Mouse (Mus musculus): ENCODE measurements around the gene Rab21. TPM values are rescaled to one million over a fixed set of nuclear protein-coding genes. Genes with fewer than 3 reads are reported as not detected.
A peak's percentile ranks its signal among the peaks of the same experiment; 100 is the strongest.

Gene Rab21
- total RNA-seq, 2 experiments from 2014 or later: 47.1 to 66.2 TPM

GRCm38 (mm10) chr10:115316313-115316712 lies 919 bp upstream of the Rab21 start:
- peak overlapping the region; percentile 97 for H3K4me3 ChIP-seq
- DNase-seq: no peak
- H3K27ac ChIP-seq: peak overlapping the region; percentile 94
- intact Hi-C loops (cut with DNase I): loop anchor here (5.0 to 10.0 kb wide), 2 partner anchors 46 to 878 kb away; partner anchors contain the start of gene Tmem19
- no peak for TF ChIP-seq CTCF (IDR thresholded peaks at IDR 0.05)

GRCm38 (mm10) chr10:115314582-115315452 lies 577 bp downstream of the Rab21 start:
- TF ChIP-seq CTCF (IDR thresholded peaks at IDR 0.05): no peak
- intact Hi-C loops (cut with DNase I): loop anchor here (5.0 to 10.0 kb wide), 3 partner anchors 47 to 880 kb away; partner anchors contain the start of genes Tbc1d15 and Tmem19

GRCm38 (mm10) chr10:115314287-115314581 lies 1.2 kb downstream of the Rab21 start:
- peak overlapping the region; percentile 94 for H3K27ac ChIP-seq

More at GRCm38 (mm10) chr10:115314582-115315452, 577 bp downstream of the Rab21 start:
- no peak for DNase-seq
- Histone ChIP-seq H3K27ac (peak overlapping the region; percentile 94), H3K4me3 (peak overlapping the region; percentile 97)

GRCm38 (mm10) chr10:115313641-115314286 lies 1.6 kb downstream of the Rab21 start:
- intact Hi-C loops (cut with DNase I): loop anchor here (5.0 to 10.0 kb wide), 2 partner anchors 61 to 881 kb away; partner anchors contain the start of gene Tbc1d15
- Histone ChIP-seq H3K4me3 (peak overlapping the region; percentile 97), H3K27ac (peak overlapping the region; percentile 94)
- DNase-seq: no peak
- TF ChIP-seq CTCF (IDR thresholded peaks at IDR 0.05): no peak

More at GRCm38 (mm10) chr10:115314287-115314581, 1.2 kb downstream of the Rab21 start:
- no peak for TF ChIP-seq CTCF (IDR thresholded peaks at IDR 0.05)
- no peak for DNase-seq
- peak overlapping the region; percentile 97 for H3K4me3 ChIP-seq
- intact Hi-C loops (cut with DNase I): loop anchor here (5.0 to 10.0 kb wide), 2 partner anchors 62 to 881 kb away; partner anchors contain the start of gene Tbc1d15

- Histone ChIP-seq H3K4me3 (peak overlapping the region; percentile 97), H3K27ac (peak overlapping the region; percentile 94)
- DNase-seq: peak; percentile 36
- intact Hi-C loops (cut with DNase I): loop anchor here (5.0 to 10.0 kb wide), 2 partner anchors 60 to 882 kb away; partner anchors contain the start of gene Tbc1d15
- no peak for TF ChIP-seq CTCF (IDR thresholded peaks at IDR 0.05)
Observed at GRCm38 (mm10) chr10:115312732-115313131, 2.7 kb downstream of the Rab21 start.

- intact Hi-C loops (cut with DNase I): loop anchor here (5.0 to 10.0 kb wide), 2 partner anchors 60 to 883 kb away; partner anchors contain the start of gene Tbc1d15
- Histone ChIP-seq H3K4me3 (peak overlapping the region; percentile 97; the same call in 1 of the 2 replicates), H3K27ac (peak overlapping the region; percentile 94)
- TF ChIP-seq CTCF (IDR thresholded peaks at IDR 0.05): no peak
- DNase-seq: no peak
Observed at GRCm38 (mm10) chr10:115312194-115312593, 3.2 kb downstream of the Rab21 start.

- TF ChIP-seq CTCF (IDR thresholded peaks at IDR 0.05): no peak
- no peak for DNase-seq
- intact Hi-C loops (cut with DNase I): loop anchor here (5.0 to 10.0 kb wide), 2 partner anchors 59 to 883 kb away; partner anchors contain the start of gene Tbc1d15
- Histone ChIP-seq H3K27ac (peak overlapping the region; percentile 94), H3K4me3 (peak overlapping the region; percentile 42)
Observed at GRCm38 (mm10) chr10:115311263-115311965, 4.0 kb downstream of the Rab21 start.

- intact Hi-C loops (cut with DNase I): no loop called here
- TF ChIP-seq CTCF (IDR thresholded peaks at IDR 0.05): no peak
- DNase-seq: no peak
- Histone ChIP-seq H3K27ac (peak overlapping the region; percentile 66; the same call in 1 of the 2 replicates), H3K4me3 (no peak overlapping the region)
Observed at GRCm38 (mm10) chr10:115309191-115309590, 6.2 kb downstream of the Rab21 start.

GRCm38 (mm10) chr10:115307331-115307875 lies 8.0 kb downstream of the Rab21 start:
- Histone ChIP-seq H3K4me3 (no peak overlapping the region), H3K27ac (0 out of 2 replicates have a peak overlapping the region, but pooled peaks have one; percentile 8)
- no peak for TF ChIP-seq CTCF (IDR thresholded peaks at IDR 0.05)
- no peak for DNase-seq
- intact Hi-C loops (cut with DNase I): no loop called here

- no peak for DNase-seq
- no peak for TF ChIP-seq CTCF (IDR thresholded peaks at IDR 0.05)
- no peak overlapping the region for H3K4me3 ChIP-seq
- H3K27ac ChIP-seq: no peak overlapping the region
- intact Hi-C loops (cut with DNase I): no loop called here
Observed at GRCm38 (mm10) chr10:115298683-115299082, 16.7 kb downstream of the Rab21 start.

GRCm38 (mm10) chr10:115297582-115297981 lies 17.8 kb downstream of the Rab21 start:
- no peak overlapping the region for H3K27ac ChIP-seq
- no peak overlapping the region for H3K4me3 ChIP-seq
- no peak for DNase-seq
- TF ChIP-seq CTCF (IDR thresholded peaks at IDR 0.05): no peak
- intact Hi-C loops (cut with DNase I): no loop called here
